Mouse (Mus musculus): Measurements from ENCODE around the gene Hist1h2ao. TPM values are rescaled to one million over a fixed set of nuclear protein-coding genes. Genes with fewer than 3 reads are reported as not detected.
A peak's percentile ranks its signal among the peaks of the same experiment; 100 is the strongest.
"Not testable (repeated sequence)": the region's sequence is repeated elsewhere in the genome, so short reads cannot be mapped to it uniquely, and the experiment has no call there.

The Hist1h2ao gene
- total RNA-seq (2014; rRNA removed) = not detected in 2 replicates
- polyA plus RNA-seq (2015; fragmentation: Nextera tagmentation; extraction: Ambion mirVana) = not detected in 2 replicates

- not testable (repeated sequence) for H3K4me2 ChIP-seq (ENCODE audit: low read depth, low read length); H3K4me1 ChIP-seq (ENCODE audit: insufficient read depth, low read length); DNase-seq (ENCODE audit: low spot score); H3K9ac ChIP-seq (replicated peaks; ENCODE audit: low read length); H3K27me3 ChIP-seq (ENCODE audit: insufficient read depth, low read length); H3K9me3 ChIP-seq (ENCODE audit: low read length); H3K4me3 ChIP-seq (ENCODE audit: low read length); H3K27ac ChIP-seq; H3K36me3 ChIP-seq (ENCODE audit: insufficient read depth, low read length)
- ATAC-seq = peak; percentile 98
- no CpG with 5 or more reads among the region's 23 CpGs for WGBS
Observed at GRCm38 (mm10) chr13:21810073-21810472, at the start of gene Hist1h2ao, which contains the start of gene Hist1h2bq. TSS of gene Hist1h2ao (plus strand) at chr13:21810465. TSS of gene Hist1h2bq (minus strand) at chr13:21810197.

GRCm38 (mm10) chr13:21778814-21779766 lies 31.2 kb upstream of the Hist1h2ao start:
- peak overlapping the region; percentile 61 for H3K9ac ChIP-seq (replicated peaks; ENCODE audit: low read length)
- no peaks in the 10 kb centered on the region for H3K36me3 ChIP-seq (ENCODE audit: insufficient read depth, low read length)
- peak overlapping the region; percentile 44 for H3K4me3 ChIP-seq (ENCODE audit: low read length)
- peak overlapping the region; percentile 97 for H3K4me2 ChIP-seq (ENCODE audit: low read depth, low read length)
- H3K4me1 ChIP-seq (ENCODE audit: insufficient read depth, low read length) = peaks cover 9% of the 10 kb centered on the region; the same call in 1 of the 2 replicates
- 5% methylated on average over 33 of the region's 33 CpGs for WGBS
- no peaks in the 10 kb centered on the region for H3K9me3 ChIP-seq (ENCODE audit: low read length)
- H3K27ac ChIP-seq = peak overlapping the region; percentile 78
- no peaks in the 10 kb centered on the region for H3K27me3 ChIP-seq (ENCODE audit: insufficient read depth, low read length)
- DNase-seq (ENCODE audit: low spot score) (peak; percentile 95), ATAC-seq (peak; percentile 95)
- no peak for TF ChIP-seq CTCF (IDR thresholded peaks at IDR 0.05; ENCODE audit: low read depth)

DNA sequence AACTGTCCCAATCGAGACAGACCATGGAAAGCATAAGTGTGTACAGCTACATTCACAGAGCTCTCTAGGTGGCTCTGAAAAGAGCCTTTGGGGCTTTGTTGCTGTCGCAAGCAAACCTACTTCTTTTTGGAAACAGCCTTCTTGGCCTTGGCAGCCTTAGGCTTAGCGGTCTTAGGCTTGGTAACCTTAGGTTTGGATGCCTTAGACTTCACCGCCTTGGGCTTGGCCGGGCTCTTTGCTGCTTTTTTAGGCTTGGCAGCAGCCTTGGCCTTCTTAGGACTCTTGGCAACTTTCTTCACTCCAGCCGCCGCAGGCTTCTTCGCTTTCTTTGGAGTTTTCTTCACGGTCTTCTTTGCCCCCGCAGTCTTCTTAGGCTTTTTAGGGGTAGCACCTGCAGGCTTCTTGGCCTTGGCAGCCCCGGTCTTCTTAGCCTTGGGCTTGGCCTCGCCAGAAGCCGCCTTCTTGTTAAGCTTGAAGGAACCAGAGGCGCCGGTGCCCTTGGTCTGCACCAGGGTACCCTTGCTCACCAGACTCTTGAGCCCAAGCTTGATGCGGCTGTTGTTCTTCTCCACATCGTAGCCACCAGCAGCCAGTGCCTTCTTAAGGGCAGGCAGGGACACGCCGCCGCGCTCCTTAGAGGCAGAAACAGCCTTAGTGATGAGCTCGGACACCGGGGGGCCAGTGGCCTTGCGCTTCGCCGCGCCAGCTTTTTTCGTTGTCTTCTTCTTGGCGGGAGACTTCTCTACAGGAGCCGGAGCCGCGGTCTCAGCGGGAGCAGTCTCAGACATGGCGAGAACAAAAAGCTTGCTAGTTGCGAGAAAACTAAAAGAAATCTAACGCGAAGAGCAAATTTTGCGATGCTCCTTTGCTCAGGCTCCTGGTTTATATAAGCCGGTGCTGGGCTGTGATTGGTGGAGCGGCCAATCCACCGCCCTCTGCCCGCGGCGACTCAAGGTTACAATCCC lies 30.2 kb upstream of the Hist1h2ao start, which contains the start of gene Hist1h1b:
Gene Hist1h1b, minus strand, starts transcription at position 859 of the 965 bp plus-strand sequence.
- under 1% methylated on average over 44 of the region's 44 CpGs for WGBS
- Histone ChIP-seq H3K4me1 (ENCODE audit: insufficient read depth, low read length) (peaks cover 9% of the 10 kb centered on the region; the same call in 1 of the 2 replicates), H3K27ac (peak within 1 kb of the TSS; percentile 78), H3K27me3 (ENCODE audit: insufficient read depth, low read length) (no peaks in the 10 kb centered on the region), H3K4me2 (ENCODE audit: low read depth, low read length) (peak within 1 kb of the TSS; percentile 97), H3K9me3 (ENCODE audit: low read length) (no peaks in the 10 kb centered on the region), H3K36me3 (ENCODE audit: insufficient read depth, low read length) (no peaks in the 10 kb centered on the region), H3K4me3 (ENCODE audit: low read length) (peak within 1 kb of the TSS; percentile 44), H3K9ac (replicated peaks; ENCODE audit: low read length) (peak within 1 kb of the TSS; percentile 61)
- DNase-seq (ENCODE audit: low spot score) (peak; percentile 69), ATAC-seq (peak; percentile 14; the same call in 1 of the 2 replicates)
- no peak for TF ChIP-seq CTCF (IDR thresholded peaks at IDR 0.05; ENCODE audit: low read depth)

DNA sequence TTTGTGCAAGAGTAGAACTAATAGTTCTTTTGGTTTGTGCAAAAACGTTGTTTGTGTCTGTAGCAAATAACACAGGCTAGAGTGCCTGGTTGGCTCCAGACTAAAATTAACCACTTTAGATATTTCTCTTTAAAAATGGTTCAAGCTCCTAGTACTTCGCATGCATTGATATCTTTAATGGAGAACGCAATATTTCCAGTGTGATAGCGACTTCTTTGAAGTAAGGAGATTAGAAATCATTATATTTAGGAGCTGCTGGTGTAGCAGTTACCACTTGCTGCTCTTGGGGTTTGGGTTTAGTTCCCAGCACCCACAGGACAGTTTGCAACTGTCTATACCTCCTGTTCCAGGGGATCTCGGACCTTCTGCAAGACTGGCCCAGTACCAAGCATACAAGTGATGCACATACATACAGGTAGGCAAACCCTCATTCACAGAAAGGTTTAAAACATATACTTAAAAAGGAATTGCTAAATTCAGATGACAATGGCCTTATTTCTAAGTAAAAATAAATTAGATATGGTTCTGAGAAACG lies 29.2 kb upstream of the Hist1h2ao start:
- Histone ChIP-seq H3K9me3 (ENCODE audit: low read length) (no peaks in the 10 kb centered on the region), H3K4me3 (ENCODE audit: low read length) (no peak overlapping the region; the same call in 1 of the 2 replicates), H3K9ac (replicated peaks; ENCODE audit: low read length) (no peak overlapping the region), H3K36me3 (ENCODE audit: insufficient read depth, low read length) (no peaks in the 10 kb centered on the region), H3K27ac (peak overlapping the region; percentile 78; the same call in 1 of the 2 replicates), H3K27me3 (ENCODE audit: insufficient read depth, low read length) (no peaks in the 10 kb centered on the region), H3K4me2 (ENCODE audit: low read depth, low read length) (peak overlapping the region; percentile 97), H3K4me1 (ENCODE audit: insufficient read depth, low read length) (peaks cover 9% of the 10 kb centered on the region; the same call in 1 of the 2 replicates)
- no peak for TF ChIP-seq CTCF (IDR thresholded peaks at IDR 0.05; ENCODE audit: low read depth)
- ATAC-seq (no peak), DNase-seq (ENCODE audit: low spot score) (no peak)
- 46% methylated on average over 6 of the region's 6 CpGs for WGBS

DNA sequence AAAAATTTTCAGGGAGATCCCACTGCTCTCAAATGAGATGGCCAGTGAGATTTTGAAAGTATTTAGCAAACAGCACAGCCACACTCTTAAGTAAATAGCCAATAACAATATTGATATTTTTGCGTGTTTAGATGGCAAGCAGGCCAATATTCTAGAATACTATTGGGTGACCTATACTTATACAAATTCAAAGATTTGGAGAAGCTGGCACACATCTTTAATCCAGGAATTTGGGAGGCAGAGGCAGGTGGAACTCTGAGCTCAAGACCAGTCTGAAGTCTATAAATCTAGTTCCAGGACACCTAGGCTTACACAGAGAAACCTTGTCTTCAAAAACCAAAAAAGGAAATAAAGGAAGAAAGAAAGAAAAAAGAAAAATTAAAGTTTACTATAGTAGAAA lies 28.6 kb upstream of the Hist1h2ao start:
- H3K27ac ChIP-seq = no peak overlapping the region
- H3K9ac ChIP-seq (replicated peaks; ENCODE audit: low read length) = no peak overlapping the region
- ATAC-seq (no peak), DNase-seq (ENCODE audit: low spot score) (no peak)
- peaks cover 9% of the 10 kb centered on the region; the same call in 1 of the 2 replicates for H3K4me1 ChIP-seq (ENCODE audit: insufficient read depth, low read length)
- H3K9me3 ChIP-seq (ENCODE audit: low read length) = no peaks in the 10 kb centered on the region
- TF ChIP-seq CTCF (IDR thresholded peaks at IDR 0.05; ENCODE audit: low read depth) = no peak
- H3K4me3 ChIP-seq (ENCODE audit: low read length) = no peak overlapping the region
- no peaks in the 10 kb centered on the region for H3K36me3 ChIP-seq (ENCODE audit: insufficient read depth, low read length)
- no peak overlapping the region for H3K4me2 ChIP-seq (ENCODE audit: low read depth, low read length)
- 98% methylated on average over 1 of the region's 1 CpGs for WGBS
- H3K27me3 ChIP-seq (ENCODE audit: insufficient read depth, low read length) = no peaks in the 10 kb centered on the region

GRCm38 (mm10) chr13:21782361-21783254 lies 27.7 kb upstream of the Hist1h2ao start:
- Histone ChIP-seq H3K27ac (peak overlapping the region; percentile 67), H3K4me3 (ENCODE audit: low read length) (peak overlapping the region; percentile 34), H3K9ac (replicated peaks; ENCODE audit: low read length) (peak overlapping the region; percentile 57), H3K4me2 (ENCODE audit: low read depth, low read length) (peak overlapping the region; percentile 68)
- H3K27me3 ChIP-seq (ENCODE audit: insufficient read depth, low read length); H3K4me1 ChIP-seq (ENCODE audit: insufficient read depth, low read length); H3K36me3 ChIP-seq (ENCODE audit: insufficient read depth, low read length); H3K9me3 ChIP-seq (ENCODE audit: low read length); ATAC-seq: not testable (repeated sequence)
- peak; percentile 20 for DNase-seq (ENCODE audit: low spot score)
- WGBS = 2% methylated on average over 14 of the region's 35 CpGs

Measured in hindbrain, postnatal 0 days (tissue).